Mouse (Mus musculus): ENCODE measurements at regions not wholly inside any gene's neighbourhood (a gene's known extent, or its start where the extent isn't known, plus 50 kb on each side); places are given as distances from the start of the nearest gene placed in this dataset.

- DNase-seq (ENCODE audit: low read depth, low spot score): no peak
Observed at GRCm38 (mm10) chr2:178596312-178597083, 166.2 kb downstream of the Cdh26 start.

GRCm38 (mm10) chr2:178597084-178597470 is 166.7 kb downstream of the Cdh26 start:
- no peak for DNase-seq (ENCODE audit: low read depth, low spot score)

GRCm38 (mm10) chr2:178598371-178598770 is 168.0 kb downstream of the Cdh26 start:
- no peak for DNase-seq (ENCODE audit: low read depth, low spot score)

- DNase-seq (ENCODE audit: low read depth, low spot score): no peak
Observed at GRCm38 (mm10) chr2:178598836-178599235, 168.5 kb downstream of the Cdh26 start.

DNA sequence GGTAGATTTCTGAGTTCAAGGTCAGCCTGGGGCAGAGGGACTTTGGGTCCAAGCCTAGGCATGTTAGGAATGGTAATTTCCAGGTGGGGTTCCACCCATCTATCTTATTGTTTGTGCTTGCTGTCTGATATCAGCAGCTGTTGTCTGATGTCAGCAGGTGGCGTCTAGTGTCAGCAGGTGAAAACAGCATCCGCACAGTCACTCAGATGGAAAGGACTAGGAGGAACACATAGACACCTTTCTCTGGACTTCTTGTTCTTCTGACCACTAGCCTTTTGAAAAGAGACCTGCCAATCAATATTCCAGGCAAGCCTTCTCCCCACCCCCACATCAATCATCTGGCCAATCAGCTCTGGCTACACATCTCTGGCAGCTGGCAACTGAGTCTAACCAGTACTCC is 173.1 kb downstream of the Cdh26 start:
- DNase-seq (ENCODE audit: low read depth, low spot score): no peak

GRCm38 (mm10) chr2:178606733-178607132 is 176.4 kb downstream of the Cdh26 start:
- DNase-seq (ENCODE audit: low read depth, low spot score): no peak

DNA sequence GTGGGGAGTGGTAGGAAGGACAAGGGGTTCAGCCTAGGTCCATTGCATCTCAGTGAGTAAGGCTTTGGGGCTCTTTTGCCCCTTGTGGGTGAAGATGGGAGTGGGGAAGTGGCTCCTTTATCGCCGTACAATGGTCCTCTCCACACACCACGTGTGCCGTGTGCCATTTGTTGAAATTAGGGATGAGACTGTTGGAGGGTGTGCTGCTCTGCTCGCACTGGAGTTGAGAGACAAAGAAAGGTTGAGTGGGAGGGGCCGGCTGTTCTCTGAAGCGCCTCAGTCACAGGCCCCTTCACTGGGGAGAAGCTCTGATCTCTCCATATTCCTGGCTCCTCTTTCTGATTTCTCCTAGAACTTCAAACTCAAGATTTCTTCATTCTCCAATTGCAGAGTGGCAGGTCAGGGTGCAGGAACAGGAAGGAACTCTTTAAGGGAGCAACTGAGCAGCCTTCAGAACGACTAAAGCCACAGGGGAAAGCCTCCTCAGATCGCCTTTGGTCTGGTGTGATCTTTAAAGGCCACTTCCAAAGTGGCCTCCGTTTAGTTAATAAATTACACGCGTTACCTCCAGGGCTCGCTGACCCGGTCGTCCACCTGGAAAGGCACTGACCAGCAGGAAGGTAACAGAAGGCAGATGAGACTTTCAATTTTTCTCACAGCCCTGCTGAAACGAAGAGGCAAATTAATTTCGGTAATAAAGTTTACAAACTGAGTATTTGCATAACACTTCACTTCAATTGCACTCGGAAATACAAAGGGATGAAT is 180.1 kb downstream of the Cdh26 start:
- DNase-seq (ENCODE audit: low read depth, low spot score): no peak

- DNase-seq (ENCODE audit: low read depth, low spot score): no peak
Observed at GRCm38 (mm10) chr2:178614761-178615160, 184.4 kb downstream of the Cdh26 start.

- no peak for DNase-seq (ENCODE audit: low read depth, low spot score)
Observed at GRCm38 (mm10) chr2:178622801-178623200, 192.5 kb downstream of the Cdh26 start.

- no peak for DNase-seq (ENCODE audit: low read depth, low spot score)
Observed at GRCm38 (mm10) chr2:178624475-178624874, 194.1 kb downstream of the Cdh26 start.

DNA sequence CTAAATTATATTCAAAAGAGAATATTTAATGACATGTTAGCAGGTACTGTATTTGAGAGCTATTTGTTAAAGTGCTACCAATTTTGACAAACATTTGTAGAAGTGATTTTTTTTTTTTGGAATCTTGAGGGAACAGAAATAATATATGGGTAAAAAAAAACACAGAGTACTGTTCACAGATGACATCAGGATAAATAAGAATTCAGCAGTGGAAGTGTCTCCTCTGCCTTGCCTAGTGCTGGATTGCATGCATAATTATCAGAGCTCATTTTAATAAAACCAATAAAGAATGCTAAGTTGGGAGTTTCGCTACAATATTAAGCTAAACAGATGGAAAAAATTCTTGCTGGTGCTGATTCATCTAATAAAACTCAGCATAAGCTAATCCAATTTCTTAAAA is 194.6 kb downstream of the Cdh26 start:
- no peak for DNase-seq (ENCODE audit: low read depth, low spot score)

DNA sequence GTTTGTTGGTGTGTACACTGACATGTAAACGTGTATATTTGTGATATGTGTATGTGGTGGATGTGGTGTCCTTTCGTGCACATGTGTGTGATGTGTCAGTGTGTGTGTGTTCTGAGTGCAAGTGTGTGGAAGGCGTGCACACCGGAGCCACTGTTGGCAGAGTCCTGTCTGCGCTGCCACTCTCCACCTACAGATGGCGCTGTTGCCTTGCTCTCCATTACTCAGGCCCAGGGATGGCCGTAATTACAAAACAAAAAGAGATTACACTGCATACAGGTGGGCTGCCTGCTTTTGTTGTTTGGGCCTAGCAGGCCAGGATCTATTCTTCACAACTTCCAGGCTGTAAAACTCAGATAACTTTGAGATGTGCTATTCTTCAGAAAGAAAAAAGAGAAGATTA is 199.4 kb downstream of the Cdh26 start:
- no peak for DNase-seq (ENCODE audit: low read depth, low spot score)

DNA sequence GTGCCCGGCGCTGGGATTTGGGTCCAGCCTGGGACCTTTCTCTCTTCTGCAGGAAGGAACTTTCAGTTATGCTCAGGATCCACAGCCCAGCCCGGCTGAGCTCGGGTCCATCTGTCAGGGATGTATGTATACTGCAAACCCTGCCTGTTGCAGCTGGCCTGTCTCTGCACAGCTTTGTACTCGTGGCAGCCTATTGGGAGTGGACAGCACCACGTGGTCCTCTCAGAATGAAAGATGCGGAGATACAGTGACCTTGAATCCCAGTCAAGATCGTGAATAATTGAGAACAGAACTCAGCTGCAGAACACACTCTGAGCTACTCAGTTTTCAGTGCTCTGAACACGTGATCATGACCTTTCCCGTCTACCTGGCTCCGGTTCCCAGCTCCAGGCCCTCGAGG is 200.2 kb downstream of the Cdh26 start:
- no peak for DNase-seq (ENCODE audit: low read depth, low spot score)

DNA sequence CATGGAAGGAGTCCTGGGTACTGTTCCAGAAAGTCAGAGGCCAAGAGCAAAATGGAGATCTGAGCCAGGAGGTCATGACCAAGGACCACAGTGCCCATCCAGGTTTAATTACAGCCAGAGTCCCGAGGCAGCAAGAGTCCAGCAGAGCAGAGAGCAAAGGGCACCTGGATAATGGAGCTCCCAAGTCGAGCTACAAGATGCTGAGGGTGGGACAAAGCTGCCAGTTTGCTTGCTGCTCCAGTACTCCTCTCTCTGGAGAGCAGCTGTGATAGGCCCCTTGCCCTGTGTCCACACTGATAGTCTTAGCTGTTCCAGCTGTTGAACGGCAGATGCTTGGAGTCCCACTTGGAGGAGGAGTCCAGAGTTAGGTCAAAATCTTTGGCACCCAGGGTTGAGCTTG is 201.0 kb downstream of the Cdh26 start:
- no peak for DNase-seq (ENCODE audit: low read depth, low spot score)

DNA sequence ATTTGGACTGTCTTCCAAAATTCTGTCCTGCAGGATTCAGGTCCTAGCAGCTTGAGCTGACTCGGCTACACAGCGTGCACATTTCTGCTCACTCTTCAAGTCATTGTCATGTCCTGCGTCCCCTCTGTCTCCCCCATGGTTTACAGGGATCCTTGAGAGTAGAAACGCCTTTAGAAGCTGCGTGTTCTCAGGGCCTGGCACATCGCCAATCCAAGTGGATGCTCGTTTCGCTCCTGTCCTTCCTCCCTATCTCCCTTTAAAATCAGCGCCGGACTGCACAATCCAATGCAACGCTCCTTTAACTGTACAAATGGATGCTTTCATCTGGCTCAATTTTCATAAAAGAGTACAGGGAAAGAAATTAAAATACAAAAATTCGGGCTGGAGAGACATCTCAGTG is 201.6 kb downstream of the Cdh26 start:
- DNase-seq (ENCODE audit: low read depth, low spot score): no peak

DNA sequence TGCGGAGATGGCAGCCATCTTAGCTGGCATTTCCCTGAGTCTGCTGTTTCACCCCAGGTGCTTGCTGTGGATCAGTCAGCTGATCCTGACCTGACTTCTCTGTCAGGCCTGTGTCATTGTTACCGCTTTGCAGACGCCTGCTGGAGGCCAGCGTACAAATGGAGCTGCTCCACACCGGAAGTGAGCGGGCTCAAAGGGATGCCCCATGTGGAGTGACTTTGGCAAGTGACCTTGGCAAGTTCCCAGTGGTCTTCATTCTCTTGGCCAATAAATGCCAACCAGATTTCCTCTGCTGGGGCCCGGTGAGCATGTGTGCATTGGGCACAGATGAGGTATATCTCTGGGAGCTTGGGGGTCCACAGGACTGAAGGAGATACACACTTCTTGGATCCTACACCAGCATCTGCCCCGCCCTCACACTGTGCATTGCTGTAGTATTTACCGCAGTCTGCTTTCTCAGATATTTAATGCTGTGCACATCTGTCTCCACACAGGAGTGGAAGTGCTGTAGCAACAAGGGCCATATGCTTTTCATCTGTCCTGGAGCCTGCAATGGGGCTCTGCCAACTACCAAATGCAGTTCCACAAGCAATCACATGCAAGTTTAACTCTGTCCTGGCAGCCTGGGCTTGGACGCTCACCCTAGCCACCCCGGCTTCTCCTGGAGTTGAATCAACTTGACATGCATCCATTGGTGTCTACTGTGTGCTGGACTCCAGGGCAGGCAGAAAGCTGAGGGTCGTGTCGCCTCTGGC is 202.7 kb downstream of the Cdh26 start:
- no peak for DNase-seq (ENCODE audit: low read depth, low spot score)

- no peak for DNase-seq (ENCODE audit: low read depth, low spot score)
Observed at GRCm38 (mm10) chr2:178634116-178634515, 203.8 kb downstream of the Cdh26 start.

- peak; percentile 20 for DNase-seq (ENCODE audit: low read depth, low spot score)
Observed at GRCm38 (mm10) chr2:178635685-178636084, 205.4 kb downstream of the Cdh26 start.

DNA sequence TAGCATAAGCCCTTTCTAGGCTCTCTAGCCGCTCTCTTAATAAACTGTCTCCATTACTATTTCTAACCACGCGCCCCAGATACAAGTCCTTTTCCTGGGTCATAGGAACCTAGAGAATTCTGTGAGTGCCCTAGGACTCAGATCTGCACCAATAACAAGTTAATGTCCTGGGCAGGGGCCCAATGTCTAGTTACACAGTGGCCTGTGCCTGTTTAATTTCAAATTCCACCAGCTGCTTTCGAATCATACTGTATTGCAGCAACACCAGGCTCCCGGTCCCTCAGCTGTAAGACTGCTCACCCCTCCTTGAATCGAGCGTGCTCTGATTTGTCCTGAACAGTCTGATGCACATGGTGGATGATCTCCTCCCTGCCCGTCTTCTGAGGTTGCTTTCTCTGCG is 206.6 kb downstream of the Cdh26 start:
- no peak for DNase-seq (ENCODE audit: low read depth, low spot score)

GRCm38 (mm10) chr2:178642137-178643052 is 212.1 kb downstream of the Cdh26 start:
- no peak for DNase-seq (ENCODE audit: low read depth, low spot score)

GRCm38 (mm10) chr2:178643053-178643402 is 212.7 kb downstream of the Cdh26 start:
- no peak for DNase-seq (ENCODE audit: low read depth, low spot score)
